Mouse (Mus musculus): ENCODE measurements around the gene Nt5dc3. TPM values are rescaled to one million over a fixed set of nuclear protein-coding genes. Genes with fewer than 3 reads are reported as not detected.

The Nt5dc3 gene
- polyA plus RNA-seq, 1 experiment from 2014 or later = 10.9 TPM

DNA sequence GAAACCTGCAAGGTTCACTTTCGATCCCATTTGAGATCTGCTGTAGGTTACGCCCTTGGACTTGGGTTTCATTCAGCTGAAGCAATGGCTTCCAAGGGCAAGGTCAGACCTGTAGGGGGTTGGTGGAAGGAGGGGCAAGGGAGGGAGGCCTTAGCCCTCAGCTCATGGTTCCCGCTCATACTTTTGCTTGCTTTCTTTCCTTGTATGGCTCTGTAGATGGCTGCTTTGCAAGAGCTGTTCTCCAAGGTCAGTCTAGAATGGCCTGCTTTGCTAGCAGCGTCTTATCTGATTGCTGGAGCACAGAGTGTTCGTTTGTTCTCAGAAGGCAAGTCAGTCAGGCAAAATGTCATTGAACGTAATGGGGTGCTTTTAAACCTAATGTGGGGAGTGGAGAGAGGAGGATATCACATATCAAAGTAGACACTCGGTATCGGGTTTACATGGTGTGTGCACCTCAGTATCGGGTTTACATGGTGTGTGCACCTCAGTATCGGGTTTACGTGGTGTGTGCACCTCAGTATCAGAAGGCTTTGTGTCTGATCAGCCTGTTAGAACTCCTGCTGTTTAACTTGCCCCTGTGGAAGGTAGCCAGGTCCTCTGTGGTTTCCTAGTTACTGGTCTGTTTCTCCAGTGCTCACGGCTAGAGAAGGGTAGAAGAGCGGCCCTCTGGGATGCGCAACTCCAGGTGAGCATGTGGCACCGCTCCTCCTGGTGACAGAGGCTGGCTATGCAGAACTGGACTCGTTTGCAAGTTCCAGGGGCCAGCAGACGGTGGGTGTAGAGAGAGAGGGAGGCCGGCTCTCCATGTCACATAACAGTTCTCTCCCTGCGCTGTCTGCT lies 35.7 kb downstream of the Nt5dc3 start:
- ATAC-seq = no peak
- no peak for TF ChIP-seq CTCF (IDR thresholded peaks at IDR 0.05)
- no peak for DNase-seq (ENCODE audit: low read depth, low spot score)
- CTCF ChIA-PET = no interaction called here
- H3K27me3 ChIP-seq = no peaks in the 10 kb centered on the region
- POLR2A ChIA-PET = no interaction called here
- in situ Hi-C loops (cut with MboI; ENCODE audit: low pct_unique_long_range_greater_than_20kb) = no loop called here

DNA sequence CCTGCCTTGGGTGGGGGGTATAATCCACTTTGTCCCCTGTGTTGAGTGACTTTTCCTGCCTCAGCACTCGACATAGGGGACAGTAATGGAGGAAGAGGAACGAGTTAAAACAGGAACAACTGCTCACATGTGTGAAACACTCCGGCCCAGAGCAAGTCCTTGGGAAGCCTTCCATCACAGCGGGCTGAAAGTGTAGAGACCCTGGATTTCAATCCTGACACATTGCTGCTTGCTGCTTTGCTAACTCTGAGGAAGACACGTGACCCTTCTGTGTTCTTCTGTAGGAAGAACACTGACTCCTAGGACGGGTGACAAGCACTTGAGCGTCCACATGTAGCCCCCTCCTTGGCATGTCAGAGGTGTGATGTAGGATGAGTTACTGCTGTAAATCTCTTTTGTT lies 36.3 kb downstream of the Nt5dc3 start:
- TF ChIP-seq CTCF (IDR thresholded peaks at IDR 0.05) = no peak
- ATAC-seq (no peak), DNase-seq (ENCODE audit: low read depth, low spot score) (no peak)
- CTCF ChIA-PET = no interaction called here
- H3K27me3 ChIP-seq = no peaks in the 10 kb centered on the region
- POLR2A ChIA-PET = no interaction called here
- in situ Hi-C loops (cut with MboI; ENCODE audit: low pct_unique_long_range_greater_than_20kb) = no loop called here

DNA sequence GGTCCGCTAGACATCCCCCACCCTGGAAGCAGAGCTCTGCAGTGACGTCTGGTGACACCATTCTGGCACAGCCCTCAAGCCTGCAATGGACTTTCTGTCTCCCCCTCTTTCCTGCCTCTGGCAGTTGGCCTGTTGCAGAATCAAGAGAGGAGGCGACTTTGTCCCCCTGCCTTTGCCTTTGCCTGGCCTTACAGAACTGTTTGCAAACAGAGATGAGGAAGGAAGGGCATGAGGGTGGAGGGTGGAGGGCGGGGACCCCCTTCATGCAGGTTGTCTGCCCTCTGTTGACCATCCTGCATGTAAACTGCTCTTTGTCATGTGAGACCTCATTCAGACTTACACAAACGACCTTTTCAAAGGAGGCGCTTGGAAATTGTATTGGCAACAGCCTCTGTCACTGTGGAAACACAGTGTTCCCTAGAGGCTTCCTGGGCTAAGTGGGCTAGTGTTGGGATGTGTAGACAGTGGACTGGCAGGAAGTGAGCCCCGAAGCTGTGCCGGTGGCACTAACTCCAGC lies 40.9 kb downstream of the Nt5dc3 start:
- CTCF ChIA-PET = no interaction called here
- DNase-seq (ENCODE audit: low read depth, low spot score) (no peak), ATAC-seq (no peak)
- in situ Hi-C loops (cut with MboI; ENCODE audit: low pct_unique_long_range_greater_than_20kb) = loop anchor here (5.0 kb wide), 1 partner anchor 37 kb away; no protein-coding TSS in a partner anchor
- H3K27me3 ChIP-seq = no peaks in the 10 kb centered on the region
- TF ChIP-seq CTCF (IDR thresholded peaks at IDR 0.05) = no peak
- POLR2A ChIA-PET = no interaction called here

DNA sequence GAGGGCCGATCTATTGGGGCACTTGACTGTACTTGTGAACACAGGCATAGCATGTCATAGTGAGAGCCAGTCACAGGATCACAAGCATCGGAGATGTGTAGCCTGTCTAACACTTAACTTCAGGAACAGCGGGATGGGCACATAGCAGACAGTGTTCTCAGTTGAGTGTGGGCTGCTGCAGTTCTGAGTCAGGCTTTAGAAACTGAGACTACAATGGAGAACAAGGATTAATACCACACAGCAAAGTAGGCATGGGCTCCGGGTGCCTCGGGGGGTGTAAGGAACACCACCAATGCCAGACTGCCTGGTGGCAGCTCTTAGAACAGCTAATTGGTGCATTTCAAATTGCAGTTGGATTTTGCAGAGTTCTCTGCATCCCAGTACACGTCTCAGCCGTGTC lies 42.2 kb downstream of the Nt5dc3 start:
- POLR2A ChIA-PET = no interaction called here
- no peak for TF ChIP-seq CTCF (IDR thresholded peaks at IDR 0.05)
- ATAC-seq (no peak), DNase-seq (ENCODE audit: low read depth, low spot score) (no peak)
- H3K27me3 ChIP-seq = no peaks in the 10 kb centered on the region
- CTCF ChIA-PET = no interaction called here
- in situ Hi-C loops (cut with MboI; ENCODE audit: low pct_unique_long_range_greater_than_20kb) = loop anchor here (5.0 kb wide), 1 partner anchor 39 kb away; no protein-coding TSS in a partner anchor

DNA sequence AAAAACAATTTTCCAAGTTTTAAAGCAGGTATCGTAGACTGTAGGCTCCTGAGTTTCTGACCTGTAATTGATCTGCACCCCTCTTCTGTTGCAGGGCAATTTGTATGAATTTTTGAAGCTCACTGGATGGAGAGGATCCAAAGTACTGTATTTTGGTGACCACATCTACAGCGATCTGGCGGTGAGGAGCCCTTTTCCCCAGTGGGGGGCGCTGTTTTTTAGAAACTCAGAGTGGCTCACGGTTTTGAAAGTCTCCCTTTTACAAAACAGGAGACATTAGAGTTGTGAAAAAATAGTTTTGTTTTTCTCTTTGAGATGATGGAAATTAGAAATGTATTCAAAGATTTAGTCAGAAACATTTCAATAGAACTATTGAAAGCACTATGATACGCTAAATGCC lies 45.3 kb downstream of the Nt5dc3 start:
- no peaks in the 10 kb centered on the region for H3K27me3 ChIP-seq
- TF ChIP-seq CTCF (IDR thresholded peaks at IDR 0.05) = peak; percentile 75
- ChIA-PET CTCF (interaction anchor here (1.0 to 1.7 kb wide), 6 partner anchors 11 to 196 kb away, joined by 3 to 7 read pairs (median 4); no protein-coding TSS in a partner anchor), POLR2A (interaction anchor here (0.6 kb wide), 1 partner anchor 226 kb away, joined by 4 read pairs; no protein-coding TSS in a partner anchor)
- no peak for DNase-seq (ENCODE audit: low read depth, low spot score)
- no peak for ATAC-seq
- in situ Hi-C loops (cut with MboI; ENCODE audit: low pct_unique_long_range_greater_than_20kb) = loop anchor here (5.0 kb wide), 1 partner anchor 42 kb away; no protein-coding TSS in a partner anchor

DNA sequence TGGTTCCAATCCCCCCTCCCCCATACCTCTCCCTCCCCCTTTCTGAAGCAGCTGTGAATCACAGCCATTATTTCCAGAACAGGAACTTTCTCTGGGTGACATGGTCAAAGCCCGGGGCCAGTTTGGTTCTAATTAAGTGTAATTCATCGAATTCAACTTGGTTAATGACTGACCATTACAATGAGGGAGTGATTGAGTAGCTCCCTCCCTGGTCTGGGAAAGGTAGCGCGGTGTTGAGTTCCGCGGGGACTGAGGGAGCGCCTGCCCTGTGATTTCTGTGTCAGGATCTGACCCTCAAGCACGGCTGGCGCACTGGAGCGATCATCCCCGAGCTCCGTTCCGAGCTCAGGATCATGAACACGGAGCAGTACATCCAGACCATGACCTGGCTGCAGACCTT lies 46.1 kb downstream of the Nt5dc3 start:
- no peaks in the 10 kb centered on the region for H3K27me3 ChIP-seq
- DNase-seq (ENCODE audit: low read depth, low spot score) = no peak
- ChIA-PET CTCF (interaction anchor here (1.0 to 2.3 kb wide), 4 partner anchors 15 to 116 kb away, joined by 3 to 7 read pairs (median 3); no protein-coding TSS in a partner anchor), POLR2A (interaction anchor here (0.5 to 1.2 kb wide), 4 partner anchors 9 to 225 kb away, joined by 3 to 5 read pairs (median 4); no protein-coding TSS in a partner anchor)
- in situ Hi-C loops (cut with MboI; ENCODE audit: low pct_unique_long_range_greater_than_20kb) = loop anchor here (5.0 kb wide), 1 partner anchor 43 kb away; no protein-coding TSS in a partner anchor
- TF ChIP-seq CTCF (IDR thresholded peaks at IDR 0.05) = no peak
- ATAC-seq = peak; percentile 76

DNA sequence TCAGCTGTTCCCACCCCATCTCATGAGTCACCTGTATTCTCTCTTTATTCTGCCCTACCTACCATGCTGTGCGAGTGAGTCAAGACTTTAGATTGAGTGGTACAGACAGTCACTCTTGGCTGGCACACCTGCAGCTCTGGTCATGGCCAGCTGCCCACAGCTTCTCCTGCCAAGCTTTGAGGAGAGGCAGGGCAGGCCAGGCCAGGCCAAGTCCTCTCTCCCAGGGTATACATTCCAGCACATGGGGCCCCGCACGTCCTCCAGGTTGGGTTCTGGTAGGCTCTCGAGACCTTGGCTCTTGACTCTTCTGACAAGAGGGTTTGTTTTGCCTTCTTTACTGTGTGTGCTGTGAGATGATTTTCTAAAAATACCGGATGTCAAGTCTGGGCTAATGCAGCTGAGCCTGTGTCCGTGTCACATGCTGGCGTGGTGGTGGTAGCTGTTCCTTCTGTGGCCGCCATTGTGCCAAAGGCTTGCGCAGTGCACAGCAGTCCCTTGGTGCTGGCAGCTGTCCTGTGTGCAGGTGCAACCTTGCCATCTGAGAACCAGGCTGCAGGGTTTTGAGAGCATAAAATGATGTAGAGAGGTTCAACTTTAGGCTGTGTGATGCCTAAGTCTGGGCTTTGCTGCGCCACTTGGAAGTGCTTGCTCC lies 47.2 kb downstream of the Nt5dc3 start:
- ATAC-seq (peak; percentile 42), DNase-seq (ENCODE audit: low read depth, low spot score) (no peak)
- in situ Hi-C loops (cut with MboI; ENCODE audit: low pct_unique_long_range_greater_than_20kb) = no loop called here
- H3K27me3 ChIP-seq = no peaks in the 10 kb centered on the region
- POLR2A ChIA-PET = interaction anchor here (1.1 to 1.2 kb wide), 2 partner anchors 9 to 15 kb away, joined by 3 to 5 read pairs; no protein-coding TSS in a partner anchor
- no peak for TF ChIP-seq CTCF (IDR thresholded peaks at IDR 0.05)
- CTCF ChIA-PET = interaction anchor here (0.6 to 2.3 kb wide), 5 partner anchors 16 to 118 kb away, joined by 3 to 7 read pairs (median 3); no protein-coding TSS in a partner anchor

DNA sequence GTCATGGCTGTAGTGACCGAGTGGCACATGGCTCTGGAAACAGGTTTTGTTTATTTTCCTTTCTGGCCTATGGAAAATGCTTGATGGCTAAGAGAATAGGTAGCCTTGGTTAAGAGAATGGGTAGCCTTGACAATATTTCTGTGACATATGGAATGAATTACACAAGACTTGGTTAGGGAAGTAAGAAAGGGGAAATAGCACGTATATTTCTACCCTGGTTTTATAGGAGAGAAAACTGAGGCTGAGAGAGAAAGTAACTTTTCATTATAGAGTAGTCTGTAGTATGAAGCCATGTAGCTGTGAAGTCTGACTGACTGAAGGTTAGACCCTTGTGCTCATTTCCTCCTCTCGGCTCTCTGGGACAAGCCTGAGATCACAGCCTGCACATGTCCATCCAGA lies 48.1 kb downstream of the Nt5dc3 start:
- ChIA-PET CTCF (interaction anchor here (1.2 to 2.3 kb wide), 2 partner anchors 20 to 54 kb away, joined by 4 to 7 read pairs; no protein-coding TSS in a partner anchor), POLR2A (interaction anchor here (1.1 kb wide), 1 partner anchor 8 kb away, joined by 3 read pairs; no protein-coding TSS in a partner anchor)
- H3K27me3 ChIP-seq = no peaks in the 10 kb centered on the region
- DNase-seq (ENCODE audit: low read depth, low spot score) (no peak), ATAC-seq (no peak)
- in situ Hi-C loops (cut with MboI; ENCODE audit: low pct_unique_long_range_greater_than_20kb) = no loop called here
- no peak for TF ChIP-seq CTCF (IDR thresholded peaks at IDR 0.05)

DNA sequence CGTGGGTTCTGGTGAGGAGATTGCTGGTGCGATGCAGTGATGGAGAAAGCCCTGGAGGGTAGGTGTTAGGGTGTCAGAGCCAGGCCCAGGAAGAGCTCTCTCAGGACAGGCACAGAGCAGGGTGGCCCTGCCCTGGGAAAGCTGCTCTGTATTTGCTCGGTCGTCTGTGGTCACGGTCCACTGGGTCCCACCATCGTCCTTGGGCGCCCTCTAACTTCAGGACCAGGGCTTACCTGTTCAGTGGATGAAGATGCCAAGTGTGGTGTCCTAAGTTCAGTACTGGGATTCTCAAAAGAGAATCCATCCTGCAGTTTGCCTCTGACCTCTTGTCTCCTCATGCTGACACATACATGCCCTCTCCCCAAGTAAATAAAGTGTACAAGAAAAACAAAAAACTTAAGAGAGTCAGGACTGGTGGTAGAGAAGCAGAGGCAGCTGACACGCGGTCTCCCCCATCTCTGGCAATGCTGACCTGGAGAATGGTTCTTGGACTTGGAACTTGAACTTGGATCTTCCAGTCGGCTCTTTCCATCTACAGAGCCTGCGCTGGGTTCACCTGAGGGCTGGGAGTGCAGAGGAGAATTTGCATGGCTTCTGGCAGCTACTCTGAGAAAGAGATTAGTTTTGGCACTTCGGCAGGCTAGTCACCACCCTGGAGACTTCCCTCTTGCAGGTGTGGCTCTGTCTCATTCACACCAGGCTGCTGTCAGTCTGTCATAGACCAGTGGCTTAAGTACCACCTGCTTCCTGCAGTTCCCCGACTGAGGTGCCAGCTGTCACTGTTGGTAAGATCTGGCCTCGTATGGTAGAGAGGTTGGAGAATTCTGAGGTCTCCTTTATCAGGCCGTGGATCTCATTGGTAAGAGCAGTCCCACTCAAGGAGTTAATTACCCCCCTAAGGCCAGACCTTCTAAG lies 49.7 kb downstream of the Nt5dc3 start:
- POLR2A ChIA-PET = no interaction called here
- in situ Hi-C loops (cut with MboI; ENCODE audit: low pct_unique_long_range_greater_than_20kb) = no loop called here
- H3K27me3 ChIP-seq = no peaks in the 10 kb centered on the region
- CTCF ChIA-PET = interaction anchor here (0.8 to 2.1 kb wide), 5 partner anchors 8 to 97 kb away, joined by 3 to 5 read pairs (median 3); no protein-coding TSS in a partner anchor
- DNase-seq (ENCODE audit: low read depth, low spot score) = no peak
- no peak for ATAC-seq
- TF ChIP-seq CTCF (IDR thresholded peaks at IDR 0.05) = no peak
